Mouse (Mus musculus): ENCODE measurements around the gene Oaz1. TPM values are rescaled to one million over a fixed set of nuclear protein-coding genes. Genes with fewer than 3 reads are reported as not detected.
A peak's percentile ranks its signal among the peaks of the same experiment; 100 is the strongest.

The Oaz1 gene
- polyA plus RNA-seq (2011; ENCODE audit: insufficient read length, low read depth, missing spikeins), result 331 and 347 TPM in 2 replicates

GRCm38 (mm10) chr10:80826151-80827062 is at the start of gene Oaz1:
Gene Oaz1, plus strand, starts transcription at chr10:80826656.
- H3K27ac ChIP-seq (ENCODE audit: insufficient read depth, low read length), result peak within 1 kb of the TSS; percentile 77
- no peaks in the 10 kb centered on the region for H3K4me1 ChIP-seq (ENCODE audit: control insufficient read depth, insufficient read depth, low read length)
- peak within 1 kb of the TSS; percentile 99 for H3K4me3 ChIP-seq (ENCODE audit: insufficient read depth, low read length)
- TF ChIP-seq CTCF (IDR thresholded peaks at IDR 0.05; ENCODE audit: borderline replicate concordance, insufficient read depth, low read length) (no peak), POLR2A (IDR thresholded peaks at IDR 0.05; ENCODE audit: low read depth, low read length) (peak; percentile 98)

GRCm38 (mm10) chr10:80777123-80777522 is 49.3 kb upstream of the Oaz1 start:
- Histone ChIP-seq H3K4me3 (ENCODE audit: insufficient read depth, low read length) (no peak overlapping the region), H3K27ac (ENCODE audit: insufficient read depth, low read length) (no peak overlapping the region), H3K4me1 (ENCODE audit: control insufficient read depth, insufficient read depth, low read length) (peaks cover 33% of the 10 kb centered on the region)
- no peak for TF ChIP-seq CTCF (IDR thresholded peaks at IDR 0.05; ENCODE audit: borderline replicate concordance, insufficient read depth, low read length)
- no peak for TF ChIP-seq POLR2A (IDR thresholded peaks at IDR 0.05; ENCODE audit: low read depth, low read length)

GRCm38 (mm10) chr10:80779565-80779964 is 46.9 kb upstream of the Oaz1 start:
- Histone ChIP-seq H3K4me1 (ENCODE audit: control insufficient read depth, insufficient read depth, low read length) (peaks cover 18% of the 10 kb centered on the region), H3K27ac (ENCODE audit: insufficient read depth, low read length) (no peak overlapping the region), H3K4me3 (ENCODE audit: insufficient read depth, low read length) (no peak overlapping the region)
- TF ChIP-seq CTCF (IDR thresholded peaks at IDR 0.05; ENCODE audit: borderline replicate concordance, insufficient read depth, low read length) (no peak), POLR2A (IDR thresholded peaks at IDR 0.05; ENCODE audit: low read depth, low read length) (no peak)

GRCm38 (mm10) chr10:80784302-80784701 is 42.2 kb upstream of the Oaz1 start:
- TF ChIP-seq POLR2A (IDR thresholded peaks at IDR 0.05; ENCODE audit: low read depth, low read length) (no peak), CTCF (IDR thresholded peaks at IDR 0.05; ENCODE audit: borderline replicate concordance, insufficient read depth, low read length) (no peak)
- Histone ChIP-seq H3K4me1 (ENCODE audit: control insufficient read depth, insufficient read depth, low read length) (no peaks in the 10 kb centered on the region), H3K4me3 (ENCODE audit: insufficient read depth, low read length) (no peak overlapping the region), H3K27ac (ENCODE audit: insufficient read depth, low read length) (no peak overlapping the region)

- TF ChIP-seq POLR2A (IDR thresholded peaks at IDR 0.05; ENCODE audit: low read depth, low read length) (no peak), CTCF (IDR thresholded peaks at IDR 0.05; ENCODE audit: borderline replicate concordance, insufficient read depth, low read length) (no peak)
- Histone ChIP-seq H3K4me3 (ENCODE audit: insufficient read depth, low read length) (no peak overlapping the region), H3K27ac (ENCODE audit: insufficient read depth, low read length) (no peak overlapping the region), H3K4me1 (ENCODE audit: control insufficient read depth, insufficient read depth, low read length) (no peaks in the 10 kb centered on the region)
These were observed 41.6 kb upstream of the Oaz1 start for GRCm38 (mm10) chr10:80784871-80785270.

- Histone ChIP-seq H3K27ac (ENCODE audit: insufficient read depth, low read length) (no peak overlapping the region), H3K4me3 (ENCODE audit: insufficient read depth, low read length) (no peak overlapping the region), H3K4me1 (ENCODE audit: control insufficient read depth, insufficient read depth, low read length) (no peaks in the 10 kb centered on the region)
- TF ChIP-seq POLR2A (IDR thresholded peaks at IDR 0.05; ENCODE audit: low read depth, low read length), result no peak
- TF ChIP-seq CTCF (IDR thresholded peaks at IDR 0.05; ENCODE audit: borderline replicate concordance, insufficient read depth, low read length), result no peak
These were observed 40.5 kb upstream of the Oaz1 start for GRCm38 (mm10) chr10:80785963-80786362.

- Histone ChIP-seq H3K4me1 (ENCODE audit: control insufficient read depth, insufficient read depth, low read length) (no peaks in the 10 kb centered on the region), H3K4me3 (ENCODE audit: insufficient read depth, low read length) (no peak overlapping the region), H3K27ac (ENCODE audit: insufficient read depth, low read length) (no peak overlapping the region)
- TF ChIP-seq POLR2A (IDR thresholded peaks at IDR 0.05; ENCODE audit: low read depth, low read length) (no peak), CTCF (IDR thresholded peaks at IDR 0.05; ENCODE audit: borderline replicate concordance, insufficient read depth, low read length) (no peak)
These were observed 38.9 kb upstream of the Oaz1 start for GRCm38 (mm10) chr10:80787517-80787916.

- Histone ChIP-seq H3K4me3 (ENCODE audit: insufficient read depth, low read length) (no peak overlapping the region), H3K4me1 (ENCODE audit: control insufficient read depth, insufficient read depth, low read length) (no peaks in the 10 kb centered on the region), H3K27ac (ENCODE audit: insufficient read depth, low read length) (no peak overlapping the region)
- TF ChIP-seq CTCF (IDR thresholded peaks at IDR 0.05; ENCODE audit: borderline replicate concordance, insufficient read depth, low read length), result no peak
- TF ChIP-seq POLR2A (IDR thresholded peaks at IDR 0.05; ENCODE audit: low read depth, low read length), result no peak
These were observed 35.6 kb upstream of the Oaz1 start for GRCm38 (mm10) chr10:80790761-80791404.

GRCm38 (mm10) chr10:80791476-80792174 is 34.8 kb upstream of the Oaz1 start:
- Histone ChIP-seq H3K27ac (ENCODE audit: insufficient read depth, low read length) (no peak overlapping the region), H3K4me1 (ENCODE audit: control insufficient read depth, insufficient read depth, low read length) (peaks cover 3% of the 10 kb centered on the region; the same call in 1 of the 2 replicates), H3K4me3 (ENCODE audit: insufficient read depth, low read length) (no peak overlapping the region)
- TF ChIP-seq CTCF (IDR thresholded peaks at IDR 0.05; ENCODE audit: borderline replicate concordance, insufficient read depth, low read length) (no peak), POLR2A (IDR thresholded peaks at IDR 0.05; ENCODE audit: low read depth, low read length) (no peak)

Data from embryonic fibroblast, embryonic 13.5 days (primary cell).